Mouse (Mus musculus): ENCODE results near the gene Dclk1.

DNA sequence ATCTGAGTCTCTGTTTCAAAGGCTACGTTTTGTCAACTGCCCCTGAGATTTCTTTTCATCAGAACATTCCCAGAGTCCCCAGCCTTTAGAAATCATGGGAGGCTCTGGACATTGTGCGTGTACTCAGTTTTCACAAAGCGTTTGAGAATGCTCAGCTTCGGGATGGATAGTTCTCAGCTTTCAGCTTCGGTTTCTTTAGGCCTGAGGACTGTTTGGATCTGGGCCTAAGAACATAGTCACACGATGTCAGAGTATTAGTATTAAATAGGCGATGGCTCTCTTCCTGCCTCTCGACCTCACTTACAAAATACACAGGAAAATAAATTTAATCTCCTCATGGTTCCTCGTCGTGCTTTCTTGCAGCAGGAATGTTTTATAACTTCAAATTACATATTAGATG is 327.4 kb downstream of the Dclk1 start:
- no peak for TF ChIP-seq POLR2A (IDR thresholded peaks at IDR 0.05; ENCODE audit: insufficient read length, low read depth)
- no peak for TF ChIP-seq E2F4 (IDR thresholded peaks at IDR 0.05; ENCODE audit: insufficient read depth)

Measured in myocyte (in vitro differentiated cells).